Mouse (Mus musculus): ENCODE results near the gene Zfp668.
"Not testable (repeated sequence)": the region's sequence is repeated elsewhere in the genome, so short reads cannot be mapped to it uniquely, and the experiment has no call there.

Gene Zfp668

DNA sequence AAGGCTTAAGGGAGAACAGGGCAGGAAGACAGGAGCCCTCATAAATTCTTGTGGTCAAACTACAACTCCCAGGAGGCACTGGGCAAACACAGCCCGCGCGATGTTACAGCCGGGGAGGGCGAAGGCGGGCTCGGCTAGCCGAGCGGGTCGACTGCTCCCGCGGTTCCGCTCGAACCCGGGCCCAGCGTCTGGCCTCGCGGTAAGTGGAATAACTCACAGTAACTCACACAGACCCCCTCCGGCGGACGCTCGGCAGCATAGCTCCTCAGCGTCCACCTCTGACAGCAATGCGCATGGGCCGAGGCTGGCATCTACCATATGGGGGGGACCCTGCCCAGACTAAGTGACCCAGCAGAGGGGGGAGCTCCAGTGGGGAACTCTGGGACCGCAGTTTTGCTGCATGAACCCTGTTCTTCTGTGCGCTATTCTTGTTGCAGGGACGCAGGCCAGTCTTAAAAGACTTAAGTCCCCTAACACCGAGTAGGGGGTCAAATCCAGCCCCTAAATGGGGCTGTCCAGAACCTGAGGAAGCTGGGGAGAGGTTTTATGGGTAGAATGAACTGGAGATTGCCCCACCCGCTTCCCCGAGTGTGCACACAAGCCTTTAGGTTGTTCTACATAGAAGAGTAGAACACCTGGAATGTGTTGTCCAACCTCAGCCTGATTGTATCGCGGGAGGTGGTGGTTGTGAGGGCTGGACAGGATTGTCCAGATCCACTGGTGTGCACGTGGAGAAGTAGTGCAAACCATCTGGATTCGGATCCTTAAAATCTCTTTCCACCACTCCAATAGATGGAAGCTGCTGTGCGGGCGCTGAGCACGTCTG is 27.6 kb upstream of the Zfp668 start, which contains the start of gene Bckdk:
Gene Bckdk (plus strand): TSS at position 112 of the 826 bp plus-strand sequence.
- Histone ChIP-seq H3K36me3 (ENCODE audit: control insufficient read depth, insufficient read depth, low read length, poor library complexity, severe bottlenecking) (peaks cover 10% of the 10 kb centered on the region; the same call in 1 of the 2 replicates), H3K27me3 (ENCODE audit: control insufficient read depth, insufficient read depth, low read length, poor library complexity, severe bottlenecking) (no peaks in the 10 kb centered on the region)
- DNase-seq (ENCODE audit: low read depth, low spot score): peak; percentile 73

DNA sequence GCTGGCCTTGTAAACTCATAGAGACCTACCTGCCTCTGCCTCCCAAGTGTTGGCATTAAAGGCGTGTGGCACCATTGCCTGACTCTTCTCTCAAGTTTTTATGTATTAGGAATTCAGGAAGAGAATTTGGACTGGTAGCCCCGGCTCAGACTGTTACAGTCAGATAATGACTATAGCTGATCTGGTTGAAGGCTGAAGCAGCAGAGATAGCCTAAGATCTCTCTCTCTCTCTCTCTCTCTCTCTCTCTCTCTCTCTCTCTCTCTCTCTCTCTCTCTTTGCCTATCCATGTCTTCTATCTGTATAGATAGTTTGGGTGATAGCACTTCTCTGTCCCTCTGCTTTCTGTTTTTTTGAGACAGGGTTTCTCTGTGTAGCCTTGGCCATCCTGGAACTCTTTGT is 25.1 kb upstream of the Zfp668 start:
- Histone ChIP-seq H3K36me3 (ENCODE audit: control insufficient read depth, insufficient read depth, low read length, poor library complexity, severe bottlenecking) (no peaks in the 10 kb centered on the region; the same call in 1 of the 2 replicates), H3K27me3 (ENCODE audit: control insufficient read depth, insufficient read depth, low read length, poor library complexity, severe bottlenecking) (no peaks in the 10 kb centered on the region)
- no peak for DNase-seq (ENCODE audit: low read depth, low spot score)

DNA sequence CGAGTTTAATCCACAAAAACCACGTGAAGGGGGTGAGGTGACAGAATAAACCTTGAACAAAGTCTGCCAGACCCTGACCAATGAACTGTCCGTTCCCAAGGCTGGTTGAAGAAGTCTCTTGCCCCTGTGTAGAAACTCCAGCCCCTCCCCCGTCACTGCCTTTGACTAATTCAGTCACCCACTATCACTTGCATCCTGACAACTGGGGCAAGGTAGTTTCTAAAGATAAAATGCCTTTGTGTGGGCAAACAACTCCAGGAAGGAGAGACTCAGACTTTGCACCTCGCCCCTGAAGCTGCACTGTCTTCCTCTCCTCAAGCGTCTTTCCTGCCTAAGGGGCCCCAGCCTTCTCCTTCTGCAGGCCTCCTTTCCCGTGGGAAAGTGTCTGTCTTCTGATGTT is 23.4 kb upstream of the Zfp668 start:
- no peak for DNase-seq (ENCODE audit: low read depth, low spot score)
- Histone ChIP-seq H3K36me3 (ENCODE audit: control insufficient read depth, insufficient read depth, low read length, poor library complexity, severe bottlenecking) (no peaks in the 10 kb centered on the region), H3K27me3 (ENCODE audit: control insufficient read depth, insufficient read depth, low read length, poor library complexity, severe bottlenecking) (no peaks in the 10 kb centered on the region)

DNA sequence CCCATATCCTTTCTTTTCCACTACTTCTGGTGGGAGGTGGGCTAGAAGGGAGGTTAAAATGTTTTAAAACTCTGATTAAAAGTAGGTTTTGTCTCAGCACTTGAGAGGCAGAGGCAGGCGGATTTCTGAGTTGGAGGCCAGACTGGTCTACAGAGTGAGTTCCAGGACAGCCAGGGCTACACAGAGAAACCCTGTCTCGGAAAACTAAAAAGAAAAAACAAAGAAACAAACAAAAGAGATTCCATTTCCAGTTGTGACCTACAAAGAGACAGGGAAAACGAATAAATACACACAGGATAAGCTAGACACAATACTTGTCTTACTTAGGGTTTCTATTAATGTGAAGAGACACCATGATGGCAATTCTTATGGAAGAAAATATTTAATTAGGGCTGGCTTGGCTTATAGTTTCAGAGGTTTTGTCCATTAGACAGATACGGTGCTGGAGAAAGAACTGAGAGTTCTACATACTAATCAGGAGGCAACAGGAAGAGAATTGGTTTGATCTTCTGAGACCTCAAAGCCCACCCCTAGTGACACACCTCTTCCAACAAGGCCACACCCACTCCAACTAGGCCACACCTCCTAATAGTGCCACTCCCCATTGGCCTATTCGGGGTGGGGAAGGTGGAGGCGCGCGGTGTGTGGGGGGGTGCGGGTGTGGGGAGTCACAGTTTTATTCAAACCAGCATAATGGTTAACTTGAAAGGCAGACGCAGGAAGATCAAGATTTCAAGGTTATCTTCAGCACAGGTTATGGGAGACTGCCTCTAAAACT is 21.7 kb upstream of the Zfp668 start:
- H3K27me3 ChIP-seq (ENCODE audit: control insufficient read depth, insufficient read depth, low read length, poor library complexity, severe bottlenecking): no peaks in the 10 kb centered on the region
- no peak for DNase-seq (ENCODE audit: low read depth, low spot score)
- H3K36me3 ChIP-seq (ENCODE audit: control insufficient read depth, insufficient read depth, low read length, poor library complexity, severe bottlenecking): no peaks in the 10 kb centered on the region

DNA sequence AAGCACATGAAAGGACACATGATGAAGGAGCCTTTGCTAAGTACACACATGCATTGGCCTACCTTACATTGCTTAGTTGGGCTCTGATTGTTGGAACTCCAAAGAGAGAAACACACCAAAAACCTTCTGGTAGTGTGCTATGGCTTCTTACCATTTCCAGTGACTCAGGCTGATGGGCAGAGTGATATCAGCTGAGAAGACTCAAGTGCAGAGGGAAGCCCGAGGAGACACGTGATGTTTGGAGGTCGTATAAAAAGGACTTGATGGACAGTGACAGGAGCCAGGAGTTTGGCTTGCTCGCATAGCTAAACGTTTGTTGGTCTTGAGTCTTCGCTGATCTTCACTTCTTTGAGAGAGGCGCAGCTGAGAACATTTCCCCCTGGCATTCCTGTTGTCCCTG is 20.9 kb upstream of the Zfp668 start:
- DNase-seq (ENCODE audit: low read depth, low spot score): no peak
- no peaks in the 10 kb centered on the region for H3K27me3 ChIP-seq (ENCODE audit: control insufficient read depth, insufficient read depth, low read length, poor library complexity, severe bottlenecking)
- no peaks in the 10 kb centered on the region for H3K36me3 ChIP-seq (ENCODE audit: control insufficient read depth, insufficient read depth, low read length, poor library complexity, severe bottlenecking)

DNA sequence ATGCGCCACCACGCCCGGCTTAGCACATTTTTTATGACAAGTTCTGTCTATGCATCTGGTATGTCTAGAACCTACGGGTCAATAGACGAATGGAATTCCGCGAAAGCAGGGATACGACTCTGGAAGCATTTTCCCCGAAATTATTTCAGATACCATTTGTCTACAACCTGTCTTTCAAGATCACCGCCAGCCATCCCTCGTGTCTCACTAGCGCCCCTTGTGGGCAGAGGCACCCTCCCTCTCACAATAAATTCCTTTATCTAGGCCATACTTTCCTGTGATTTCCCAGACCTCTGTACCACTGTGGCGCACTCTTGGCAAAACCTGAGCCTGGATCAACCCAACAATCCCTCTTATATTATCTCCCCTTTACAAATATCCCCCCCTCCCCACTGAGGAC is 19.8 kb upstream of the Zfp668 start:
- H3K27me3 ChIP-seq (ENCODE audit: control insufficient read depth, insufficient read depth, low read length, poor library complexity, severe bottlenecking): no peaks in the 10 kb centered on the region
- no peaks in the 10 kb centered on the region for H3K36me3 ChIP-seq (ENCODE audit: control insufficient read depth, insufficient read depth, low read length, poor library complexity, severe bottlenecking)
- peak; percentile 79 for DNase-seq (ENCODE audit: low read depth, low spot score)

DNA sequence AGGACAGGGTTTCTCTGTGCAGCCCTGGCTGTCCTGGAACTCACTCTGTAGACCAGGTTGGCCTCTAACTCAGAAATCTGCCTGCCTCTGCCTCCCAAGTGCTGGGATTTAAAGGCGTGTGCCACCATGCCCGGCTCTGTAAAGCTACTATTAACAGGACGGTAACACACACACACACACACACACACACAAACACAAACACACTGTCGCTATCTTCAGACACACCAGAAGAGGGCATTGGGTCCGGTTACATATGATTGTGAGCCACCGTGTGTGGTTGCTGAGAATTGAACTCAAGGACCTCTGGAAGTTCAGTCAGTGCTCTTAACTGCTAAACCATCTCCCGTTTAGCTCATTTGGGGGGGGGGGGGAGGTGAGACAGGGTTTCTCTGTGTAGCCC is 19.3 kb upstream of the Zfp668 start:
- not testable (repeated sequence) for H3K36me3 ChIP-seq (ENCODE audit: control insufficient read depth, insufficient read depth, low read length, poor library complexity, severe bottlenecking); DNase-seq (ENCODE audit: low read depth, low spot score); H3K27me3 ChIP-seq (ENCODE audit: control insufficient read depth, insufficient read depth, low read length, poor library complexity, severe bottlenecking)

DNA sequence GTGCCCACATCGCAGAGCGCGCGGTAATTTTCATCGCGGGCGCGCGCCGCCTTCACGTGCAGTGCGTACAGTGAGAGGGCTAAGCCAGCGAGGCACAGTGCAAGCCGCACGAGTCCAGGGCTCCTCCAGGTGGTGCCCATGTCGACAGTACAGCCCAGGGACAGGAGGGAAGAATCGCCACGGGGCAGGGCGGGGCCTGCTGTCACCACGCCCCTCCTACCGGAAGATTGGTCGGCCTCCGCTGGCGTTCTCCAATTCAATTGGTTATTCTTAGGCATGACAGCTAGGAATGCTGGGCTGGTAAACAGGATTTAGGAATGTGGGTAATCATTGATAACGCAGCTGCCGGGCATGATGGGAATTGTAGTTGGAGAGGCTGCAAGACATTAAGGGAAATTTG is 18.8 kb upstream of the Zfp668 start, which contains the start of the genes Gm21974 and Vkorc1:
Gene Gm21974 (minus strand): TSS at position 13 of the 400 bp plus-strand sequence.
Gene Vkorc1 (minus strand): TSS at position 176 of the 400 bp plus-strand sequence.
- peak; percentile 90 for DNase-seq (ENCODE audit: low read depth, low spot score)
- no peaks in the 10 kb centered on the region for H3K36me3 ChIP-seq (ENCODE audit: control insufficient read depth, insufficient read depth, low read length, poor library complexity, severe bottlenecking)
- no peaks in the 10 kb centered on the region for H3K27me3 ChIP-seq (ENCODE audit: control insufficient read depth, insufficient read depth, low read length, poor library complexity, severe bottlenecking)

DNA sequence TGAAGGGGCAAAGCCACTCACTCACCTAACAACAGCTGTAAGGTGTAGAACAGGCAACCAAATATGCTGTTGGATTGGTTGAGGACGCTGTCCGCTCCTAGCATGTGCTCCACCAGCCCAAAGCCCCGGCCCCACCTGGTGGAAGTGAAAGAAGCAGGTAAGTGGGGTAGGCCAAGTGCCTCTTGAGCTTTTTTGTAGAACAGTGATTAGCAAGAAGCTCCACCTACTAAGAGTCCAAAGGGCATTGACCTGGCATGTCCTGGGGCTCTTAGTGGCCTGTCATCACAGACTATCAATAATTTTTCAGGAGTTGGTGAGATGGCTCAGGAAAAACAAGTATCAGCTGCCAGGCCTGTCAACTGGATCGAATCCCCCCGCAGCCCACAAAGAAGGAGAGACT is 17.9 kb upstream of the Zfp668 start:
- H3K27me3 ChIP-seq (ENCODE audit: control insufficient read depth, insufficient read depth, low read length, poor library complexity, severe bottlenecking): no peaks in the 10 kb centered on the region

DNA sequence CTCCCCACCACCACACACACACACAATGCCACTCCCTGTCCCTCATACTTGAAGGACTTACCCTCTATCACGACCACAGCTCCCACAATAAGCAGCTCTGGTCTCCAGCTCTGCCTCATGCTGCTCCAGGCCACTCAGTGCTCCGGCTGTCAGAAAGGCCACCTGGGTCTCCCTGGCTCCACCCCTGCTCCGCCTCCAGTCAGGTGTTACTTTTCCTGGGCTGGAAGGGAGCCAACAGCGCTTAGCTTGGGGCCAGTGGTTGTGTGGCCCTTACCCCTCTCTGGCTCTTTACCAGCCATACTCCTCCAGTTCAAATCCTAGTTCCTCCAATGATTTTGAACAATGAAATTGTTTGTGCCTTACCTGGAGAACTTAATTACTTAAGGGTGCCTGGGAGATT is 14.2 kb upstream of the Zfp668 start, which contains the start of gene Prss53:
Gene Prss53 (minus strand): TSS at position 173 of the 400 bp plus-strand sequence.
- no peak for DNase-seq (ENCODE audit: low read depth, low spot score)
- H3K36me3 ChIP-seq (ENCODE audit: control insufficient read depth, insufficient read depth, low read length, poor library complexity, severe bottlenecking): no peaks in the 10 kb centered on the region; the same call in none of the 2 replicates
- H3K27me3 ChIP-seq (ENCODE audit: control insufficient read depth, insufficient read depth, low read length, poor library complexity, severe bottlenecking): no peaks in the 10 kb centered on the region

More for the DNA sequence above, 17.9 kb upstream of the Zfp668 start:
- H3K36me3 ChIP-seq (ENCODE audit: control insufficient read depth, insufficient read depth, low read length, poor library complexity, severe bottlenecking): no peaks in the 10 kb centered on the region; the same call in 1 of the 2 replicates
- DNase-seq (ENCODE audit: low read depth, low spot score): no peak

DNA sequence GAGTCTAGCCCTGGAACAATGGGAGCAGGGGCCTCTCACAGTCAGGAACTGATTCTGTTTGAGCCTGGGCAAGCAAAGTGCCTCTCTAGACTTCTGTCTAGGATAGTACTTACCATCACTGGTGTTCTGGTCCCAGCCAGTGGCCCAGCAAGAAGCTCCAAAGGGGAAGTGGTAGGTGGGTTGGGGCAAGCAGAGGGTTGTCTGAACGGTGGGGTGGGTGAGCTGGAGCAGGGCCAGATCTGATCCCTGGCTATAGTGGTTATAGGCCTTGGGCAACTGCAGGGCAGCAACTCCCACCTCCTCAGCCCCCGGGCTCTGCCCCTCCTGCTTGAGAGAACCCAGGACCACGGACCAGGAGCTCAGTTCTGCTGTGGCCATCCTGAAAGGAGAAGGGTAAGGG is 12.2 kb upstream of the Zfp668 start:
- Histone ChIP-seq H3K36me3 (ENCODE audit: control insufficient read depth, insufficient read depth, low read length, poor library complexity, severe bottlenecking) (peaks cover 3% of the 10 kb centered on the region), H3K27me3 (ENCODE audit: control insufficient read depth, insufficient read depth, low read length, poor library complexity, severe bottlenecking) (no peaks in the 10 kb centered on the region)
- DNase-seq (ENCODE audit: low read depth, low spot score): no peak

DNA sequence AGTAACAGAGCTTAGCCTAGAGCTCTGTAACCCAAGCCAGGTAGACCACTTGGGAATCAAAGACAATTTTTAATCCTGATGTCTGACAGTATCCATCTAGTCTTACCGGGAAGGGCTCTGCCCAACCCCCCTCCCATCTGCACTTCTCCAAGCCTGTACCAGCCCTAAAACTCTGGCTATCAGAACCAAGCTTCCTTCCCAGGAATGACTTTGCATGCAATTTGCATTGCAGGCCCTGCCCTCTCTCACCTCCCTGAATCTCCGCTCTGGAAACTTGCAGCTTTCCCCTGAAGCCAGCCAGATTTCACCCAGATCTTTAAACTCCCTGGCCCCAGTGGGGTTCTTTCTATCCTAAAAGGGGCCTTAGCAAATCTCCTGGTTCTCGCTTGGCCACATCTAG is 11.2 kb upstream of the Zfp668 start:
- DNase-seq (ENCODE audit: low read depth, low spot score): no peak
- Histone ChIP-seq H3K36me3 (ENCODE audit: control insufficient read depth, insufficient read depth, low read length, poor library complexity, severe bottlenecking) (peaks cover 3% of the 10 kb centered on the region), H3K27me3 (ENCODE audit: control insufficient read depth, insufficient read depth, low read length, poor library complexity, severe bottlenecking) (no peaks in the 10 kb centered on the region)

DNA sequence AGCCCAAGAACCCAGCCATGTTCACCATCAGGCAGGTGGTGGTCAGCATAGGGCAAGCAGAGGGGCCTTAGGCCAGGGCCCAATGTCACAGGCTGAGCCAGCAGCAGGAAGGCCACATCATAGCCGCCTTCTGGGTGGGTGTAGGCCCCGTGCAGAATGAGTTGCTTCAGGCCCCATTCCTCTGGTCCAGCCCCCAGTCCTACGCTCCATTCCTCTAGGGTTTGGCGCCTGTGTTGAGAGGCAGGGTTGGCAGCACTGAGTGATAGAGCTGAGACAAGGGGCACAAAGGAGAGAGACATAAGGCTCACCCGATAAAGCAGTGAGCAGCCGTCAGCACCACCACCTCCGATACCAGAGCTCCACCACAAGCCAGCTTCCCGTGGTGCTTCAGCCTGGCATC is 10.6 kb upstream of the Zfp668 start:
- Histone ChIP-seq H3K27me3 (ENCODE audit: control insufficient read depth, insufficient read depth, low read length, poor library complexity, severe bottlenecking) (no peaks in the 10 kb centered on the region), H3K36me3 (ENCODE audit: control insufficient read depth, insufficient read depth, low read length, poor library complexity, severe bottlenecking) (peaks cover 3% of the 10 kb centered on the region)
- no peak for DNase-seq (ENCODE audit: low read depth, low spot score)

DNA sequence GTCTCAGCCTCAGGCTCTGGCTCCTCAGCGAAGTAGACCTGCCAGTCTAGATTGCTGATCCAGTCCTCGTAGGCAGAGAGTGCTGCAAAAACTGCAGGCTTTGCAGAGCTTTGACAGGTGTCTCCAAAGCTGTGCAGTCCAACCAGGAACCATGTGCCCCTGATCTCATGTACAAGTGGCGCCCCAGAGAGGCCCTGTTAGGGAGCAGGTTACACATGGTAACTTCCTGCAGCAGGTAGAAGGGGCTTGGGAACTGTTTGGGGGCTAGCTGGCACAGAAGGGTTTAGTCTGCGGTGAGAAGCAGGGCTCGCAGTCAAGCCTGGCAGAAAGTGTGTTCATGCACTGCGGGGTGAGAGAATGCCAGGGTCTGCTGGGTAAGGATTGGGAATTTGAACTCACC is 9.9 kb upstream of the Zfp668 start:
- Histone ChIP-seq H3K36me3 (ENCODE audit: control insufficient read depth, insufficient read depth, low read length, poor library complexity, severe bottlenecking) (peaks cover 3% of the 10 kb centered on the region), H3K27me3 (ENCODE audit: control insufficient read depth, insufficient read depth, low read length, poor library complexity, severe bottlenecking) (no peaks in the 10 kb centered on the region)
- DNase-seq (ENCODE audit: low read depth, low spot score): no peak

DNA sequence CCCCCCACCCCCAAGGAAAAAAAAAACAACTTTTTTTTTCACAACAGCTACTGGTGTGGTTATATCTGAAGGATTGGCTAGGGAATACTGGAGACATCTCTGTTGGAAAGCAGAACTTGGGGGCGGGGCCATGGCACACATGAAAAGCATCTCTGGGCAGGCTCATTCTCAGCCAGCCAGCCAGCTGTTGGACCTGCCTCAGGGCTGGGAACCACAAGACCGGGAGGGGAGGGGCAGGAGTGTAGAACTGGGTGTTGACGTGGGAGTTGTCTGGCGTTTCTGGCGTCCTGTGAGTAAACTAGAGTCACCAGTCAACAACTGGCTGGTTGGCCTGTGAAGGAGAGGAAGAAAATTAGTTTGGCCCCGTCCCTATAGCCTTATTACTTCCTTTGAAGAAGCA is 9.3 kb upstream of the Zfp668 start:
- H3K36me3 ChIP-seq (ENCODE audit: control insufficient read depth, insufficient read depth, low read length, poor library complexity, severe bottlenecking): peaks cover 5% of the 10 kb centered on the region
- no peak for DNase-seq (ENCODE audit: low read depth, low spot score)
- H3K27me3 ChIP-seq (ENCODE audit: control insufficient read depth, insufficient read depth, low read length, poor library complexity, severe bottlenecking): no peaks in the 10 kb centered on the region

Measured in splenic B cell, adult 2 months (primary cell).